Mouse (Mus musculus) small intestine, adult 2 months (tissue): ENCODE data around the gene Tpm1. TPM values are rescaled to one million over a fixed set of nuclear protein-coding genes. Genes with fewer than 3 reads are reported as not detected.

ENCODE experiments used
- H3K27ac ChIP-seq: fragments of 200-500 bp; 2 replicates; pipeline ENCODE4 v1.5.1; 2012; ENCODE audit warnings: low read depth, low read length, control low read depth, inconsistent platforms; ENCODE audit not compliant: insufficient read depth
- H3K27me3 ChIP-seq: fragments of 200-500 bp; 2 replicates; pipeline ENCODE4 v1.6.1; 2012; ENCODE audit warnings: mild to moderate bottlenecking, moderate library complexity, low read length, inconsistent platforms; ENCODE audit not compliant: control insufficient read depth, insufficient read depth
- H3K36me3 ChIP-seq: fragments of 200-500 bp; 2 replicates; pipeline ENCODE4 v1.6.1; 2012; ENCODE audit warnings: mild to moderate bottlenecking, low read length, control low read depth, inconsistent platforms; ENCODE audit not compliant: control insufficient read depth, insufficient read depth
- H3K4me1 ChIP-seq: fragments of 200-500 bp; 2 replicates; pipeline ENCODE4 v1.6.1; 2012; ENCODE audit warnings: low read length, inconsistent platforms, mixed read lengths; ENCODE audit not compliant: control insufficient read depth, insufficient read depth, insufficient read length
- H3K4me3 ChIP-seq: fragments of 200-500 bp; 2 replicates; pipeline ENCODE4 v1.5.1; 2012; ENCODE audit warnings: low read depth, mild to moderate bottlenecking, control low read depth, inconsistent platforms, low read length, moderate library complexity
- CTCF ChIP-seq: fragments of 200-500 bp; IDR thresholded peaks from 2 replicates; pipeline ENCODE4 v1.5.1; 2012; ENCODE audit warnings: low read depth, mild to moderate bottlenecking, control low read depth, inconsistent platforms, low read length, moderate library complexity, mixed read lengths; ENCODE audit not compliant: insufficient replicate concordance, insufficient read length; ENCODE audit errors: extremely low read depth
- POLR2A ChIP-seq: fragments of 200-500 bp; IDR thresholded peaks from 2 replicates; pipeline ENCODE4 v1.6.1; 2012; ENCODE audit warnings: low read depth, mild to moderate bottlenecking, control low read depth, inconsistent platforms, low read length, moderate library complexity
- WGBS: fragments of 180-500 bp; shearing (Covaris S2); methylation state at CpG from one replicate; pipeline ENCODE4 v1.1.7; 2018; 5-methylcytosine and 5-hydroxymethylcytosine counted together
- polyA plus RNA-seq: library from polyadenylated mRNA; depleted of rRNA; stranded (reverse); fragments of >200 nt; gene quantifications from 2 replicates; pipeline ENCODE4 v1.2.3, GENCODE M21; 2012

The Tpm1 gene
- polyA plus RNA-seq, 1 experiment, result 242 TPM

DNA sequence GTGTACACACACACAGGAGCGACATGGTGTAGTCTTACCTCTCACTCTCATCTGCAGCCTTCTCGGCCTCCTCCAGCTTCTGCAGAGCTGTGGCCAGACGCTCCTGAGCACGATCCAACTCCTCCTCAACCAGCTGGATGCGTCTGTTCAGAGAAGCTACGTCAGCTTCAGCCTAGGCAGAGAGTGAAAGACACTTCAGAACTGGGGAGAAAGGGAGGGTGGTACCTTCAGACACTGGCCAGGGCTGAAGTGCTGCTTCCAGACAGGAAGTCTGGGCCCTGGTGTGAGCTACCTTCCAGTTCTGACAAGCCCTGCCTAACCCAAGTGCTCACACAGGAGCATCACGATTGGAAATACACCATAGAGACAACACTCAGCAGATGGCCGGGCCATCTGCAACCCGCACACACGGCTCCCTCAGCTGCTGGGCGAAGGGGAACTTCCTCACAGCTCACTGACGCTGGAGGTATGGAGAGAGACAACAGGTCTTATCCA is 13.2 kb downstream of the Tpm1 start:
- Histone ChIP-seq H3K36me3 (peaks cover 55% of the 10 kb centered on the region), H3K27ac (peak overlapping the region; percentile 39), H3K4me3 (no peak overlapping the region), H3K4me1 (peaks cover 20% of the 10 kb centered on the region), H3K27me3 (no peaks in the 10 kb centered on the region)
- 82% methylated on average over 12 of the region's 12 CpGs for WGBS
- TF ChIP-seq CTCF, result no peak
- TF ChIP-seq POLR2A, result no peak

DNA sequence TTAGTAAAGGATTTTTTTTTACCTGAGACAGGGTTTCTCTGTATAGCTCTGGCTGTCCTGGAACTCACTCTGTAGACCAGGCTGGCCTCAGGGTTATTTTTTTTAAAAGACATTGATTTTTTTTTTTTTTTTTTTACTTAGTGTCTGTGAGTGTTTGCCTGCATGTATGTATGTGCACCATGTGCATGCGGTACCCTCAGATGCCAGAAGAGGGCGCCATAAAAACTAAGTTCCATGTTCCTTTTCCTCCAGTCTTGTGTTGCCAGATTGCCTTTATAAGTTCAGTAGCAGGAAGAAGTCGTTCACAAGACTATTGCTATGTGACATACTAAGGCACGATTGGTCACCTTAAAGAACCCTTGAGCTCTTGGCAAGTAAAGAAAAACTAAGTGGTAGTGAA is 14.5 kb downstream of the Tpm1 start:
- no peak overlapping the region for H3K27ac ChIP-seq
- no peak for TF ChIP-seq POLR2A
- no peak for TF ChIP-seq CTCF
- no peak overlapping the region for H3K4me3 ChIP-seq
- no peaks in the 10 kb centered on the region for H3K27me3 ChIP-seq
- H3K36me3 ChIP-seq, result peaks cover 66% of the 10 kb centered on the region
- peaks cover 19% of the 10 kb centered on the region for H3K4me1 ChIP-seq
- 90% methylated on average over 4 of the region's 4 CpGs for WGBS

GRCm38 (mm10) chr9:67033016-67033415 is 16.2 kb downstream of the Tpm1 start:
- no peak overlapping the region for H3K4me3 ChIP-seq
- peaks cover 80% of the 10 kb centered on the region for H3K36me3 ChIP-seq
- TF ChIP-seq POLR2A (no peak), CTCF (no peak)
- peaks cover 9% of the 10 kb centered on the region for H3K4me1 ChIP-seq
- no peak overlapping the region for H3K27ac ChIP-seq
- H3K27me3 ChIP-seq, result no peaks in the 10 kb centered on the region
- 90% methylated on average over 10 of the region's 10 CpGs for WGBS

GRCm38 (mm10) chr9:67032611-67033010 is 16.6 kb downstream of the Tpm1 start:
- 90% methylated on average over 15 of the region's 15 CpGs for WGBS
- H3K36me3 ChIP-seq, result peaks cover 80% of the 10 kb centered on the region

DNA sequence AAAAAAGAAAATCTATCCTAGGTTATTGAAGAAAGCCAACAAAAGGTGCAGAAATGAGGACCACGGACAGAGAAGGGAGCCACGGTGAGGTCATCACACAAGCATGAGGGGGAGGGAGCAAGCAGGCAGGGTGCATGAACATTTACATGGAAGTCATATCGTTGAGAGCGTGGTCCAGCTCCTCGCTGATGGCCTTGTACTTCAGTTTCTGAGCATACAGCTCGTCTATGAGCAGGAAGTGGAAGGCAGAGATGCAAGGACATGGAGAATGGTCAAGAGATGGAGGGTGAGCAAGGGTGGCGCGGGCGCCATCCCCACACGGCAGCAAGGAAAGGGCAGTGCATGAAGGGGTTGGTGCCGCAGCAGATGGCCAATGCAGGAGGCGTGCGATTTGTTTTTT is 19.7 kb downstream of the Tpm1 start:
- 82% methylated on average over 13 of the region's 13 CpGs for WGBS
- Histone ChIP-seq H3K4me1 (peaks cover 12% of the 10 kb centered on the region; the same call in 1 of the 2 replicates), H3K27me3 (no peaks in the 10 kb centered on the region), H3K27ac (no peak overlapping the region), H3K36me3 (peaks cover 80% of the 10 kb centered on the region), H3K4me3 (no peak overlapping the region)
- TF ChIP-seq CTCF, result no peak
- TF ChIP-seq POLR2A, result no peak

More at GRCm38 (mm10) chr9:67032611-67033010, 16.6 kb downstream of the Tpm1 start:
- H3K27me3 ChIP-seq, result no peaks in the 10 kb centered on the region
- peaks cover 9% of the 10 kb centered on the region for H3K4me1 ChIP-seq
- H3K27ac ChIP-seq, result no peak overlapping the region
- no peak overlapping the region for H3K4me3 ChIP-seq
- TF ChIP-seq CTCF, result no peak
- TF ChIP-seq POLR2A, result no peak

DNA sequence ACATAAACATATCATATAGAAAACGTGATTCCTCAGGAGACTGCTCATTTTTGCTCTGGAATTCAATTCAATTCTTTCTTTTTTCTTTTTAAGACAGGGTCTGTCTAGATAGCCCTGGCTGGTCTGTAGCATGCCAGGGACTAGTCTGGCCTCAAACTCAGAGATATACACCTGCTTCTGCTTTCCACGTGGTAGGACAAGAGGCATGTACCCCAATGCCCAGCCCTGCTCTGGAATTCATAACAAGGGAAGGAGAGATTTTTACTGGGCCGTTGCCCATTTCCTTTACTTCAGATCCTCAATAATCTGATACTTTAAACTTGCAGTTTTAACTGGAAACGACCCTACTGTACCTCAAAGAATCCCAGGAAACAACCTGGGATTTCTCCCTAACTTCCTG is 20.3 kb downstream of the Tpm1 start:
- Histone ChIP-seq H3K4me3 (no peak overlapping the region), H3K4me1 (peaks cover 16% of the 10 kb centered on the region; the same call in 1 of the 2 replicates), H3K27ac (no peak overlapping the region), H3K27me3 (no peaks in the 10 kb centered on the region), H3K36me3 (peaks cover 80% of the 10 kb centered on the region)
- TF ChIP-seq POLR2A (no peak), CTCF (no peak)
- 44% methylated on average over 4 of the region's 4 CpGs for WGBS

GRCm38 (mm10) chr9:67028133-67028724 is 21.0 kb downstream of the Tpm1 start:
- peaks cover 80% of the 10 kb centered on the region for H3K36me3 ChIP-seq
- no peak for TF ChIP-seq CTCF
- H3K4me1 ChIP-seq, result peaks cover 16% of the 10 kb centered on the region; the same call in 1 of the 2 replicates
- H3K27ac ChIP-seq, result no peak overlapping the region
- H3K27me3 ChIP-seq, result no peaks in the 10 kb centered on the region
- 83% methylated on average over 12 of the region's 12 CpGs for WGBS
- no peak overlapping the region for H3K4me3 ChIP-seq

DNA sequence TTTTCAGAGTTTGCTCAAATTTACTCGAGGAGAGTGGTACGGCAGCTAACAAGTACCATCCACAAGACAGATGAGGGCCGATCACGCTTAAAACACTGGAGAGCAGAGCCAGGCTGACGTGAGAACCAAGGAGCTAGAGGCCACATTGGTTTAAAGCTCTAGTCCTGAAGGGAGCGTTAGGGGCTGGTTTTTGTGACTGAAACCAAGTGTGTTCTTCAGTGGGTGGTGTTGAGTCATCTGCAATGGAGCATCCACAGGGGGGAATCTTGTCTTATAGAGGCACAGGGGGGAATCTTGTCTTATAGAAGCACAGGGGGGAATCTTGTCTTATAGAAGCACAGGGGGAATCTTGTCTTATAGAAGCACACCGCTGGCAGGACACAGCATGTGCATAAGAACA is 22.3 kb downstream of the Tpm1 start:
- Histone ChIP-seq H3K4me1 (peaks cover 16% of the 10 kb centered on the region; the same call in 1 of the 2 replicates), H3K36me3 (peaks cover 79% of the 10 kb centered on the region), H3K27ac (no peak overlapping the region), H3K27me3 (no peaks in the 10 kb centered on the region), H3K4me3 (no peak overlapping the region)
- TF ChIP-seq POLR2A (no peak), CTCF (no peak)
- WGBS, result 89% methylated on average over 7 of the region's 7 CpGs
